Mouse (Mus musculus) liver, postnatal 0 days (tissue): ENCODE measurements at regions not wholly inside any gene's neighbourhood (a gene's known extent, or its start where the extent isn't known, plus 50 kb on each side); places are given as distances from the start of the nearest gene placed in this dataset.

Experiments used
- ATAC-seq: fragments of 200-750 bp; cut with Nextera tagmentation; 2 replicates; pipeline ENCODE4 v1.8.0; 2017; ENCODE audit warnings: mild to moderate bottlenecking, moderate library complexity
- DNase-seq: peaks from one replicate; pipeline ENCODE4 v3.0.0-alpha.2; 2016
- H3K27ac ChIP-seq: fragments of 300-500 bp; sonication (generic); 2 replicates; pipeline ENCODE4 v1.5.1; 2014; ENCODE audit warnings: antibody characterized with exemption, moderate library complexity, mild to moderate bottlenecking, low read depth
- H3K27me3 ChIP-seq: fragments of 300-500 bp; sonication (generic); 2 replicates; pipeline ENCODE4 v1.6.1; 2014; ENCODE audit warnings: low read length, control low read depth, mixed read lengths; ENCODE audit not compliant: insufficient read depth
- H3K36me3 ChIP-seq: fragments of 300-500 bp; sonication (generic); replicated peaks from 2 replicates; pipeline ENCODE4 v1.6.1; 2014; ENCODE audit warnings: mild to moderate bottlenecking, control low read depth, low read length, moderate library complexity, mixed read lengths; ENCODE audit not compliant: insufficient read depth
- H3K4me1 ChIP-seq: fragments of 300-500 bp; sonication (generic); 2 replicates; pipeline ENCODE4 v1.6.1; 2014; ENCODE audit warnings: antibody characterized with exemption, mild to moderate bottlenecking, control low read depth; ENCODE audit not compliant: insufficient read depth
- H3K4me2 ChIP-seq: fragments of 300-500 bp; sonication (generic); 2 replicates; pipeline ENCODE4 v1.6.1; 2014; ENCODE audit warnings: low read depth, mild to moderate bottlenecking, low read length, moderate library complexity, mixed read lengths
- H3K4me3 ChIP-seq: fragments of 300-500 bp; sonication (generic); 2 replicates; pipeline ENCODE4 v1.5.1; 2014; ENCODE audit warnings: low read depth, low read length
- H3K9ac ChIP-seq: fragments of 300-500 bp; sonication (generic); replicated peaks from 2 replicates; pipeline ENCODE4 v1.6.1; 2014; ENCODE audit warnings: mild to moderate bottlenecking, moderate library complexity
- H3K9me3 ChIP-seq: fragments of 300-500 bp; sonication (generic); 2 replicates; pipeline ENCODE4 v1.6.1; 2016; ENCODE audit warnings: mild to moderate bottlenecking, control low read depth, low read length, mixed read lengths
- CTCF ChIP-seq: sonication (generic); IDR thresholded peaks from 2 replicates; pipeline ENCODE4 v1.5.1; 2016; ENCODE audit warnings: antibody characterized with exemption, low read depth
- EP300 ChIP-seq: IDR thresholded peaks from 2 replicates; pipeline ENCODE4 v1.6.1; 2016; ENCODE audit warnings: antibody characterized with exemption, low read depth, mild to moderate bottlenecking
- WGBS: fragments of 180-500 bp; shearing (Covaris S2); extraction: QIAGEN DNeasy Blood & Tissue Kit; methylation state at CpG from one replicate; pipeline ENCODE4 v1.1.7; 2014; ENCODE audit not compliant: insufficient replicate concordance; 5-methylcytosine and 5-hydroxymethylcytosine counted together

- Histone ChIP-seq H3K4me3 (no peak overlapping the region), H3K9ac (no peak overlapping the region), H3K4me2 (no peak overlapping the region), H3K36me3 (no peaks in the 10 kb centered on the region), H3K27me3 (no peaks in the 10 kb centered on the region), H3K27ac (0 out of 2 replicates have a peak overlapping the region, but pooled peaks have one; percentile 57), H3K9me3 (no peaks in the 10 kb centered on the region), H3K4me1 (peaks cover 6% of the 10 kb centered on the region; the same call in 1 of the 2 replicates)
- TF ChIP-seq CTCF (no peak), EP300 (no peak)
- 67% methylated on average over 7 of the region's 7 CpGs for WGBS
- DNase-seq (no peak), ATAC-seq (no peak)
Measured at GRCm38 (mm10) chr10:21226210-21226609, 65.4 kb upstream of the Myb start.

GRCm38 (mm10) chr10:21227764-21228163 is 67.0 kb upstream of the Myb start:
- no peaks in the 10 kb centered on the region for H3K36me3 ChIP-seq
- H3K9me3 ChIP-seq, result no peaks in the 10 kb centered on the region
- WGBS, result 75% methylated on average over 9 of the region's 9 CpGs
- no peaks in the 10 kb centered on the region for H3K27me3 ChIP-seq
- H3K4me2 ChIP-seq, result no peak overlapping the region
- H3K4me1 ChIP-seq, result peaks cover 6% of the 10 kb centered on the region; the same call in 1 of the 2 replicates
- H3K9ac ChIP-seq, result no peak overlapping the region
- ATAC-seq, result no peak
- TF ChIP-seq EP300, result no peak
- no peak for DNase-seq
- H3K27ac ChIP-seq, result no peak overlapping the region
- H3K4me3 ChIP-seq, result no peak overlapping the region

- DNase-seq (peak; percentile 42), ATAC-seq (peak; percentile 97)
- TF ChIP-seq CTCF, result no peak
- TF ChIP-seq EP300, result peak; percentile 98
- 33% methylated on average over 7 of the region's 7 CpGs for WGBS
- Histone ChIP-seq H3K4me3 (no peak overlapping the region), H3K27me3 (no peaks in the 10 kb centered on the region), H3K36me3 (no peaks in the 10 kb centered on the region), H3K4me1 (peaks cover 3% of the 10 kb centered on the region; the same call in 1 of the 2 replicates), H3K4me2 (peak overlapping the region; percentile 31), H3K9ac (no peak overlapping the region), H3K9me3 (no peaks in the 10 kb centered on the region), H3K27ac (peak overlapping the region; percentile 17; the same call in 1 of the 2 replicates)
Measured at GRCm38 (mm10) chr10:21228557-21228956, 67.2 kb upstream of the Hbs1l start.

GRCm38 (mm10) chr10:21235172-21235571 is 60.6 kb upstream of the Hbs1l start:
- H3K27ac ChIP-seq, result peak overlapping the region; percentile 30; the same call in 1 of the 2 replicates
- peaks cover 3% of the 10 kb centered on the region; the same call in 1 of the 2 replicates for H3K4me1 ChIP-seq
- no peaks in the 10 kb centered on the region for H3K9me3 ChIP-seq
- H3K27me3 ChIP-seq, result no peaks in the 10 kb centered on the region
- TF ChIP-seq CTCF (no peak), EP300 (no peak)
- no peak overlapping the region for H3K9ac ChIP-seq
- DNase-seq (no peak), ATAC-seq (no peak)
- H3K4me2 ChIP-seq, result no peak overlapping the region
- no peak overlapping the region for H3K4me3 ChIP-seq
- no peaks in the 10 kb centered on the region for H3K36me3 ChIP-seq
- 49% methylated on average over 1 of the region's 1 CpGs for WGBS

- DNase-seq, result no peak
- H3K9ac ChIP-seq, result no peak overlapping the region
- no peaks in the 10 kb centered on the region for H3K36me3 ChIP-seq
- peaks cover 5% of the 10 kb centered on the region for H3K4me1 ChIP-seq
- no peak overlapping the region for H3K27ac ChIP-seq
- H3K4me3 ChIP-seq, result no peak overlapping the region
- no peak for TF ChIP-seq EP300
- TF ChIP-seq CTCF, result no peak
- no peak overlapping the region for H3K4me2 ChIP-seq
- WGBS, result 88% methylated on average over 1 of the region's 1 CpGs
- no peaks in the 10 kb centered on the region for H3K27me3 ChIP-seq
- ATAC-seq, result no peak
- no peaks in the 10 kb centered on the region for H3K9me3 ChIP-seq
Measured at GRCm38 (mm10) chr10:21237000-21237399, 58.8 kb upstream of the Hbs1l start.

- Histone ChIP-seq H3K4me2 (no peak overlapping the region), H3K36me3 (no peaks in the 10 kb centered on the region), H3K9ac (no peak overlapping the region), H3K4me3 (no peak overlapping the region), H3K27ac (no peak overlapping the region), H3K9me3 (no peaks in the 10 kb centered on the region), H3K27me3 (no peaks in the 10 kb centered on the region), H3K4me1 (peaks cover 8% of the 10 kb centered on the region)
- no peak for ATAC-seq
- TF ChIP-seq CTCF, result no peak
- TF ChIP-seq EP300, result no peak
- 29% methylated on average over 2 of the region's 2 CpGs for WGBS
- no peak for DNase-seq
Measured at GRCm38 (mm10) chr10:21239451-21239850, 56.3 kb upstream of the Hbs1l start.
